Mouse (Mus musculus) erythroblast, embryonic 14.5 days (primary cell): ENCODE measurements around the gene Oscp1.

ENCODE experiments used
- GATA1 ChIP-seq: IDR thresholded peaks from 2 replicates; pipeline ENCODE4 v1.6.1; 2012; ENCODE audit warnings: low read length, inconsistent platforms, mixed read lengths
- TAL1 ChIP-seq: IDR thresholded peaks from 3 replicates; pipeline ENCODE4 v1.6.1; 2012; ENCODE audit warnings: low read length, inconsistent platforms, mixed read lengths

DNA sequence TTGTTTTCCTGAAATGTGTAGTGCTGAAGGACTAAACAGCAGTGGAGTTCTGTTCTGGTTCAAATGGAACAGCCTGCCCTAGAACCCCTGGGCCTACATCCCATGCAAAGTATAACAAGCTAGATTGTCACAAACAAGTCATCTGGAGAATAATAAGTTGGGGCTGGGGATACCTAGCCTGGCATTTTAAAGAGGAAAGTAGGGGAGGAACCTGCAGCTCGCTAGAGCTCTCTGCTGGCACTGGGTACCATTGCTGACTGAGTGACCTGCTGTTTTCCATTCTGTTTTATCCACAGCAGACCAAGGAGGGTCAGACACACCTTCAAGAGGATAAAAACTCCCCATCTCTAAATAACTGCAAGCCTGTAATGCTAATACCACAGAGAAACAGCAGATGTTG lies 4.5 kb downstream of the Oscp1 start:
- no peak for TF ChIP-seq GATA1
- no peak for TF ChIP-seq TAL1
